In the genomic region with DNA sequence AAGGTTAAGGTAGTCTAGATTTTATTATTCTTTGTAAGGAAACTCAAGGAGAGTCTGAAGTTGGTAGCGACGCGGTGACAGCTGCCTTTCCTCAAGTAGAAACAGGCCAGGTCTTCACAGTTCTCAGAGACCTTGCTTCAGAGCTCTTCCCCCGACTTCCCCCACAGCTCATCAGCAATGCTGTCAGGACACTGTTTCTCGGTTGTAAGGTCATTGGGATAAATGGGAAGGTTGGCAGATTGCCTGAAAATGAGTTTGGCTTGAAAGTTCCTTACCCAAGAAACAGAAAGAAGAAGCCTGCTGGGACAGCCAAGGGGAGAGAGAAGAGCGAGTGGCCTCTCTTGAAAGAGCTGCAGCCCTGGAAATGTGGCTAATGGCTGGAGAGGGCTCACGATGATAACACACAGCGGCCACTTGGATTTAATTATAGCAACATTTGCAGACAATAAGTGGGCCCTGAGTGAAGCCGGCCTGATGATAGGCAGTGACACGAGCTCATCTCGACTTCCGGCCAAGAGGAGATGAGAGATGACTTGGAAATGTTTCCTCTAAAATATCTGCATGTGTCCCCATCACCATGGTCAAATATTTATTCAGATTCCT, we compare ENCODE assay signal across 9 mouse cellular contexts.
A peak's percentile ranks its signal among the peaks of the same experiment; 100 is the strongest.
DNase-seq lines count a peak whose midpoint lies in the region; ATAC-seq and TF ChIP-seq lines count a peak whose summit lies in the region.
"Had no signal": no experiment of that assay in that cellular context is flagged by ENCODE, and none has a peak within 500 bp of the region (broad histone marks: within the 10 kb centered on the region; RNA-seq: fewer than 3 reads in every experiment).

No protein-coding gene starts in this region.

- H3K4me3 ChIP-seq in hindbrain, postnatal 0 days (ENCODE audit: low read length), result no peak overlapping the region
- no peak overlapping the region for H3K4me3 ChIP-seq in hindbrain, embryonic 12.5 days
- H3K4me3 ChIP-seq in heart, embryonic 15.5 days, result peak overlapping the region; percentile 2; the same call in 1 of the 2 replicates
- no peak overlapping the region for H3K4me3 ChIP-seq in stomach, postnatal 0 days (ENCODE audit: low read depth, low read length)
- no peak overlapping the region for H3K4me3 ChIP-seq in neural tube, embryonic 15.5 days (replicated peaks)
- H3K4me3 ChIP-seq: liver, embryonic 12.5 days had no signal

- no peak for ATAC-seq in hindbrain, postnatal 0 days
- ATAC-seq in hindbrain, embryonic 12.5 days (ENCODE audit: low FRiP score), result no peak
- ATAC-seq in heart, embryonic 15.5 days (replicated peaks; ENCODE audit: insufficient number of reproducible peaks, insufficient read depth, low FRiP score, low read depth), result no peak
- no peak for ATAC-seq in stomach, postnatal 0 days (ENCODE audit: low FRiP score, low TSS enrichment)
- no peak for ATAC-seq in neural tube, embryonic 15.5 days (ENCODE audit: low FRiP score)
- ATAC-seq: liver, embryonic 12.5 days had no signal

- H3K36me3 ChIP-seq in hindbrain, postnatal 0 days (ENCODE audit: insufficient read depth, low read length), result no peaks in the 10 kb centered on the region
- no peaks in the 10 kb centered on the region for H3K36me3 ChIP-seq in hindbrain, embryonic 12.5 days
- H3K36me3 ChIP-seq in heart, embryonic 15.5 days, result no peaks in the 10 kb centered on the region
- H3K36me3 ChIP-seq in stomach, postnatal 0 days (ENCODE audit: control insufficient read depth, insufficient read depth, low read length), result no peaks in the 10 kb centered on the region
- no peaks in the 10 kb centered on the region for H3K36me3 ChIP-seq in neural tube, embryonic 15.5 days
- H3K36me3 ChIP-seq: liver, embryonic 12.5 days had no signal

- peak; percentile 60 for DNase-seq in hindbrain, postnatal 0 days (ENCODE audit: low spot score)
- peak; percentile 7 for DNase-seq in ovary, postnatal 36 days (ENCODE audit: low spot score)
- no peak for DNase-seq in ovary, adult 18-20 months (ENCODE audit: low spot score)
- DNase-seq in stomach, postnatal 0 days (ENCODE audit: low spot score), result no peak
- no peak for DNase-seq in layer of hippocampus, adult 9-10 months (ENCODE audit: low spot score)

- no peak for TF ChIP-seq CTCF in hindbrain, postnatal 0 days (IDR thresholded peaks at IDR 0.05; ENCODE audit: low read depth)
- no peak for TF ChIP-seq CTCF in stomach, postnatal 0 days (IDR thresholded peaks at IDR 0.05; ENCODE audit: low read depth)

- no peaks in the 10 kb centered on the region for H3K9me3 ChIP-seq in hindbrain, postnatal 0 days (ENCODE audit: low read length)
- H3K9me3 ChIP-seq in hindbrain, embryonic 12.5 days (replicated peaks), result no peaks in the 10 kb centered on the region
- H3K9me3 ChIP-seq in heart, embryonic 15.5 days (replicated peaks), result no peaks in the 10 kb centered on the region
- H3K9me3 ChIP-seq in stomach, postnatal 0 days (ENCODE audit: control insufficient read depth, low read length), result no peaks in the 10 kb centered on the region
- H3K9me3 ChIP-seq in neural tube, embryonic 15.5 days (replicated peaks), result no peaks in the 10 kb centered on the region
- H3K9me3 ChIP-seq: liver, embryonic 12.5 days had no signal

- H3K4me1 ChIP-seq in hindbrain, postnatal 0 days (ENCODE audit: insufficient read depth, low read length), result no peaks in the 10 kb centered on the region
- no peaks in the 10 kb centered on the region for H3K4me1 ChIP-seq in hindbrain, embryonic 12.5 days
- H3K4me1 ChIP-seq in heart, embryonic 15.5 days (replicated peaks), result peaks cover 10% of the 10 kb centered on the region
- no peaks in the 10 kb centered on the region for H3K4me1 ChIP-seq in stomach, postnatal 0 days (replicated peaks; ENCODE audit: control insufficient read depth, insufficient read depth)
- H3K4me1 ChIP-seq in neural tube, embryonic 15.5 days, result no peaks in the 10 kb centered on the region; the same call in 1 of the 2 replicates
- H3K4me1 ChIP-seq: liver, embryonic 12.5 days had no signal

- H3K27me3 ChIP-seq in hindbrain, postnatal 0 days (ENCODE audit: insufficient read depth, low read length), result no peaks in the 10 kb centered on the region
- no peaks in the 10 kb centered on the region for H3K27me3 ChIP-seq in hindbrain, embryonic 12.5 days
- no peaks in the 10 kb centered on the region for H3K27me3 ChIP-seq in heart, embryonic 15.5 days
- no peaks in the 10 kb centered on the region for H3K27me3 ChIP-seq in stomach, postnatal 0 days (ENCODE audit: control insufficient read depth, insufficient read depth, low read length)
- H3K27me3 ChIP-seq in neural tube, embryonic 15.5 days (replicated peaks), result no peaks in the 10 kb centered on the region
- H3K27me3 ChIP-seq: liver, embryonic 12.5 days had no signal

- TF ChIP-seq EP300 in stomach, postnatal 0 days (optimal IDR thresholded peaks at IDR 0.05), result no peak

- no peak overlapping the region for H3K9ac ChIP-seq in hindbrain, postnatal 0 days (replicated peaks; ENCODE audit: low read length)
- H3K9ac ChIP-seq in hindbrain, embryonic 12.5 days, result no peak overlapping the region
- no peak overlapping the region for H3K9ac ChIP-seq in heart, embryonic 15.5 days
- H3K9ac ChIP-seq in stomach, postnatal 0 days (ENCODE audit: low read length), result no peak overlapping the region
- no peak overlapping the region for H3K9ac ChIP-seq in neural tube, embryonic 15.5 days (replicated peaks)
- H3K9ac ChIP-seq: liver, embryonic 12.5 days had no signal

- no peak overlapping the region for H3K27ac ChIP-seq in hindbrain, postnatal 0 days
- no peak overlapping the region for H3K27ac ChIP-seq in hindbrain, embryonic 12.5 days
- H3K27ac ChIP-seq in heart, embryonic 15.5 days, result peak overlapping the region; percentile 46; the same call in 1 of the 2 replicates
- peak overlapping the region; percentile 49; the same call in 1 of the 2 replicates for H3K27ac ChIP-seq in stomach, postnatal 0 days (replicated peaks)
- no peak overlapping the region for H3K27ac ChIP-seq in neural tube, embryonic 15.5 days (replicated peaks)
- H3K27ac ChIP-seq: liver, embryonic 12.5 days had no signal

- 55% methylated on average over 12 of the region's 12 CpGs for WGBS in hindbrain, postnatal 0 days
- WGBS in hindbrain, embryonic 12.5 days, result 75% methylated on average over 12 of the region's 12 CpGs
- WGBS in heart, embryonic 15.5 days, result 16% methylated on average over 12 of the region's 12 CpGs
- WGBS in stomach, postnatal 0 days, result 44% methylated on average over 12 of the region's 12 CpGs
- 77% methylated on average over 12 of the region's 12 CpGs for WGBS in neural tube, embryonic 15.5 days

- no peak overlapping the region for H3K4me2 ChIP-seq in hindbrain, postnatal 0 days (ENCODE audit: low read depth, low read length)
- H3K4me2 ChIP-seq in hindbrain, embryonic 12.5 days (replicated peaks), result no peak overlapping the region
- peak overlapping the region; percentile 38 for H3K4me2 ChIP-seq in heart, embryonic 15.5 days
- peak overlapping the region; percentile 23 for H3K4me2 ChIP-seq in stomach, postnatal 0 days (replicated peaks; ENCODE audit: low read depth)
- no peak overlapping the region for H3K4me2 ChIP-seq in neural tube, embryonic 15.5 days
- H3K4me2 ChIP-seq: liver, embryonic 12.5 days had no signal

Comparison
In these comparisons a context has a peak if more than half of its experiments do, and no peak if none do; other contexts are left out.
1. DNase-seq: peak in hindbrain, postnatal 0 days (single experiment) and ovary, postnatal 36 days (single experiment); none in ovary, adult 18-20 months (single experiment), stomach, postnatal 0 days (single experiment) and layer of hippocampus, adult 9-10 months (single experiment).
2. H3K27ac ChIP-seq: peak in heart, embryonic 15.5 days (single experiment) and stomach, postnatal 0 days (single experiment); none in hindbrain, postnatal 0 days (single experiment), hindbrain, embryonic 12.5 days (single experiment) and neural tube, embryonic 15.5 days (single experiment).
3. H3K4me2 ChIP-seq: peak in heart, embryonic 15.5 days (single experiment) and stomach, postnatal 0 days (single experiment); none in hindbrain, postnatal 0 days (single experiment), hindbrain, embryonic 12.5 days (single experiment) and neural tube, embryonic 15.5 days (single experiment).